Mouse (Mus musculus): ENCODE measurements around the gene Sp6.

DNA sequence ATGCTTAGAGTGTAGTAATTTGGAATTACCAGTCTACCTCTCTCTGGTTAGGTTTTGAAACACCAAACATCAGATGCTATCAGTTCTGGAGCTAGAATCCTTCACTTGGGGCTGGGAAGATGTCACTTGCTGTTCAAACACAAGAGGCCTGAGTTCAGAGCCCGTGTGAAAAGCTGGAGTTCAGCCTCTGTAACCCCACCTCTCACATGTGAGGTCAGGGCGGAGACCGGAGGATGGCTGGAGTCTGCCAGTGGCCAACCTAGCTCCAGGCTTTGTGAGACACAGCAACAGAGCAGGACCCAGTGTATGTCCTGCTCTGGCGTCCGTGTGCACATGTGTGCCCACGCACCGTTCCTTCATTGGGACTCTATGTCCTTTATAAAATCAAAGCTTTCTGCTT lies 33.9 kb upstream of the Sp6 start:
- TF ChIP-seq CTCF (IDR thresholded peaks at IDR 0.05; ENCODE audit: low read depth) (no peak), EP300 (optimal IDR thresholded peaks at IDR 0.05) (no peak)
